Mouse (Mus musculus) embryonic facial prominence, embryonic 11.5 days (tissue): ENCODE measurements at regions not wholly inside any gene's neighbourhood (a gene's known extent, or its start where the extent isn't known, plus 50 kb on each side); places are given as distances from the start of the nearest gene placed in this dataset.

Experiments used
- ATAC-seq: fragments of 200-750 bp; cut with Nextera tagmentation; replicated peaks from 2 replicates; pipeline ENCODE4 v1.8.0; 2017; ENCODE audit warnings: low read depth; ENCODE audit not compliant: insufficient number of reproducible peaks, low FRiP score, low TSS enrichment
- DNase-seq: peaks from one replicate; pipeline ENCODE4 v3.0.0-alpha.2; 2015; ENCODE audit warnings: low spot score
- H3K27ac ChIP-seq: fragments of 300-500 bp; sonication (generic); replicated peaks from 2 replicates; pipeline ENCODE4 v1.5.1; 2014; ENCODE audit warnings: mild to moderate bottlenecking, low read depth, low read length, control low read depth
- H3K27me3 ChIP-seq: fragments of 300-500 bp; sonication (generic); 2 replicates; pipeline ENCODE4 v1.6.1; 2014; ENCODE audit warnings: mild to moderate bottlenecking, low read length, moderate library complexity, mixed read lengths; ENCODE audit not compliant: control insufficient read depth, insufficient read depth
- H3K36me3 ChIP-seq: fragments of 300-500 bp; sonication (generic); replicated peaks from 2 replicates; pipeline ENCODE4 v1.6.1; 2014; ENCODE audit warnings: low read depth, mild to moderate bottlenecking, low read length, moderate library complexity, mixed read lengths; ENCODE audit not compliant: control insufficient read depth, insufficient read depth
- H3K4me1 ChIP-seq: fragments of 300-500 bp; sonication (generic); 2 replicates; pipeline ENCODE4 v1.6.1; 2014; ENCODE audit warnings: low read length, mixed read lengths; ENCODE audit not compliant: control insufficient read depth, insufficient read depth
- H3K4me2 ChIP-seq: fragments of 300-500 bp; sonication (generic); 2 replicates; pipeline ENCODE4 v1.6.1; 2014; ENCODE audit warnings: low read depth, mild to moderate bottlenecking, control low read depth, low read length, moderate library complexity
- H3K4me3 ChIP-seq: fragments of 300-500 bp; sonication (generic); 2 replicates; pipeline ENCODE4 v1.5.1; 2014; ENCODE audit warnings: low read depth, low read length, control low read depth
- H3K9ac ChIP-seq: fragments of 300-500 bp; sonication (generic); replicated peaks from 2 replicates; pipeline ENCODE4 v1.6.1; 2014; ENCODE audit warnings: mild to moderate bottlenecking, control low read depth, low read length
- H3K9me3 ChIP-seq: fragments of 300-500 bp; sonication (generic); replicated peaks from 2 replicates; pipeline ENCODE4 v1.6.1; 2016; ENCODE audit warnings: mild to moderate bottlenecking, low read length, inconsistent platforms, mixed read lengths; ENCODE audit not compliant: control insufficient read depth
- WGBS: fragments of 180-500 bp; shearing (Covaris S2); extraction: QIAGEN DNeasy Blood & Tissue Kit; methylation state at CpG from one replicate; pipeline ENCODE4 v1.1.7; 2014; 5-methylcytosine and 5-hydroxymethylcytosine counted together

DNA sequence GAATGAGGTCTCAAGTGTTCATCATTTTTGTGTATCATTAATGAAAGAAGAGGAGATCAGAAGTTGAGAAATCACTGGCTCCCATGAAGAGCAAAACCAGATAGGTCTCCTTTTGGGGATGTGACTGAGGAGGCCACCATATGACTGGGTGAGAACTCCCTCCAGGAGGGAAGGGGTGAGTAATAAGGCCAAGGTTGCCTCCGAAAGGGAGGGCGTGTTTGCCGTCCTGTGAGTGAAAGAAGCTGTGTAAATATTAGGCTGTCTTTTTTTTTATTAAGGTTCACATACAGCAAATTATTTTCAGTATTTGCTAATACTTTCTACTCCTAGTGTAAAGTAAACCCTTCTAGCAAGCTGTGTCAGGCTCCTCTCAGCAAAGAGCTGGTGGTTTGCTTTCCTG is 116.7 kb upstream of the Pik3r1 start:
- H3K4me2 ChIP-seq = no peak overlapping the region
- ATAC-seq (no peak), DNase-seq (no peak)
- H3K36me3 ChIP-seq = no peaks in the 10 kb centered on the region
- no peak overlapping the region for H3K9ac ChIP-seq
- H3K27ac ChIP-seq = no peak overlapping the region
- 84% methylated on average over 3 of the region's 3 CpGs for WGBS
- no peaks in the 10 kb centered on the region for H3K9me3 ChIP-seq
- H3K27me3 ChIP-seq = no peaks in the 10 kb centered on the region
- no peak overlapping the region for H3K4me3 ChIP-seq
- no peaks in the 10 kb centered on the region for H3K4me1 ChIP-seq

DNA sequence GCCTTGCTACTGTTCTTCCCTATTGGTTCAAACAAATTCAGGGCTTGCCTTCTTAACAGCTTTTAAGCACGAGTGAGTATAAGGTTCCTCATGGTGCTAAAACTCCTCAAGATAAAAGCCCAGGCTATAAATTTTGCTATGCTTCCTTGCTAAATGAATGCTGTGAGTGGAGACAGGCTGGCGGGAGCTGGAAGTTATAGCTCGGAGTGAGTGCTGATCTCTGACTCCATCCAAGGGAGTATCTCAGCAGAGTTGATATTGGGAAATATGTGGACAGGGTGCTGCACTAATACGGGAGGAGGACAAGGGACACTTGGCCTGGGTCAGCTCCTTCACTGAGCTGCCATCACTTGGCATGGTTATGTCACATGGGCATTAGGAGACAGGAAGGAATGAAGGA is 123.5 kb upstream of the Pik3r1 start:
- no peak for ATAC-seq

DNA sequence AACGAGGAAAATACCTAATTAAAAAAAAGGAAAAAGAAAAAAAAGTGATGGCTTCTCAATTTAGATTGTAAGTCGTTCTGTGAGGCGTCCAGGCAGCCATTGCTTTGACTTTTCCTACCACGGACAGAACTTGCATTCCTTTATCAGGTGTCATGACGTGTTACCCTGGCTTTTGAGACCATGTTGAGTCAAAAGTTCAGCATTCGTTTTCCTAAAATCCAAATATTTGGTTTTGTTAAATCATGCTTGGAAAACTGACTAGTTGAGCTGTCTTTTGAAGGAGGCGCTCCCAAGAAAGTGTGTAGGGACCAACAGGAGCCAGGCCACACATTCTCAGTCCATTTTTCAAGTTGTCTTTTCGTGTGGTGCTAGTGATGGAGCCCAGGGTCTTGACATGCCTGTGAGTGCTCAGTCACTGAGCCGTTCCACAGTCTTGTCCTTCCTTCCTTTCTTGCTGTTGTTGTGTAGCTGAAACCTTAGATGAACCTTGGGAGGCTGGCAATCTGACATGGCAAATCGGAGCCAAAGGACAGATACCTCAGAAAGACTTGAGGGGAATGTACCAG is 125.1 kb upstream of the Pik3r1 start:
- no peaks in the 10 kb centered on the region for H3K4me1 ChIP-seq
- H3K9me3 ChIP-seq = no peaks in the 10 kb centered on the region
- DNase-seq (no peak), ATAC-seq (no peak)
- no peak overlapping the region for H3K4me3 ChIP-seq
- H3K36me3 ChIP-seq = no peaks in the 10 kb centered on the region
- no peak overlapping the region for H3K9ac ChIP-seq
- no peaks in the 10 kb centered on the region for H3K27me3 ChIP-seq
- H3K4me2 ChIP-seq = no peak overlapping the region
- 83% methylated on average over 10 of the region's 10 CpGs for WGBS
- no peak overlapping the region for H3K27ac ChIP-seq

More for the DNA sequence above, 123.5 kb upstream of the Pik3r1 start:
- no peak overlapping the region for H3K4me2 ChIP-seq
- H3K4me3 ChIP-seq = no peak overlapping the region
- no peaks in the 10 kb centered on the region for H3K4me1 ChIP-seq
- H3K9me3 ChIP-seq = no peaks in the 10 kb centered on the region
- no peak overlapping the region for H3K9ac ChIP-seq
- no peaks in the 10 kb centered on the region for H3K36me3 ChIP-seq
- WGBS = 79% methylated on average over 4 of the region's 4 CpGs
- DNase-seq = no peak
- no peaks in the 10 kb centered on the region for H3K27me3 ChIP-seq
- no peak overlapping the region for H3K27ac ChIP-seq

DNA sequence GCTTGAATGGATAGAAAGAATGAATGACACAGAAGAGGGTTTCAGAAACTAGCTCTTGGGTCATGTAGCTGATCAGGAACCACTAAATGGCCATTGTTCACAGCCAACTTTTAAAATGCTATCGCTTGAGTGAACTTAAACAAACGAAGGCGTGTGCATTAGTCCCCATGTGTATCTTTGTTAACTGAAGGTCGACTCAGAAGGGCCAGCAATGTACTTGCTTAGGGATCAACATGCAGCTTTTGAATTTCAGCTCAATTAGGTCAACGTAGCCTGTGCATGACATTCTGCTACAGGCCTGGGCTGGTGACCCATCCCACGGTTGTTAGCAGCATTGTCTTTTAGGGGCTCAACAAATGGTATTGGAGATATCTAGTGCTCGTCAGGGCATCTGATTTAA is 127.1 kb upstream of the Pik3r1 start:
- no peak overlapping the region for H3K9ac ChIP-seq
- no peaks in the 10 kb centered on the region for H3K36me3 ChIP-seq
- no peaks in the 10 kb centered on the region for H3K27me3 ChIP-seq
- WGBS = 62% methylated on average over 7 of the region's 7 CpGs
- no peaks in the 10 kb centered on the region for H3K4me1 ChIP-seq
- DNase-seq (no peak), ATAC-seq (no peak)
- H3K27ac ChIP-seq = no peak overlapping the region
- H3K9me3 ChIP-seq = no peaks in the 10 kb centered on the region
- H3K4me3 ChIP-seq = no peak overlapping the region
- H3K4me2 ChIP-seq = no peak overlapping the region

DNA sequence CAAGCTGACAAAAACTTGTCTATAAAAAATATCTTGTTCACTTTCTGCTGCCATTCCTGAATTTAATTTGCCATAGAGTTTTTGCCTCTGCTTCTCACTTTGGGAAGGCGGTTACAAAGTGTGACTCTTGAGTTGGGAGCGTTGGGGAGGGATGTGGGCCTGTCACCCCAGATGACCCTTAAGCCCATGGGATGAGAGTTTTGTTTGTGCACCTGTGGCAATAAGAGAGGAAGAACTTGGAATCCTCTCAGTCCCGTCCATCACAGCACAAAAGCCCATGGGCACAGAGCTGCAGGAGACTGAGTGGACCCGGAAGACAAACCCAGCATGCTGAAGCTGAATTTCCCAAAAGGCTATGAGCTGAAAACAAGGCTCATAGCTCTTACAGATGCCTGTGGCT is 127.7 kb upstream of the Pik3r1 start:
- no peaks in the 10 kb centered on the region for H3K4me1 ChIP-seq
- H3K9ac ChIP-seq = no peak overlapping the region
- no peaks in the 10 kb centered on the region for H3K27me3 ChIP-seq
- H3K4me3 ChIP-seq = no peak overlapping the region
- H3K9me3 ChIP-seq = no peaks in the 10 kb centered on the region
- WGBS = 46% methylated on average over 4 of the region's 4 CpGs
- DNase-seq (no peak), ATAC-seq (no peak)
- H3K27ac ChIP-seq = no peak overlapping the region; the same call in 1 of the 2 replicates
- no peaks in the 10 kb centered on the region for H3K36me3 ChIP-seq
- no peak overlapping the region for H3K4me2 ChIP-seq

DNA sequence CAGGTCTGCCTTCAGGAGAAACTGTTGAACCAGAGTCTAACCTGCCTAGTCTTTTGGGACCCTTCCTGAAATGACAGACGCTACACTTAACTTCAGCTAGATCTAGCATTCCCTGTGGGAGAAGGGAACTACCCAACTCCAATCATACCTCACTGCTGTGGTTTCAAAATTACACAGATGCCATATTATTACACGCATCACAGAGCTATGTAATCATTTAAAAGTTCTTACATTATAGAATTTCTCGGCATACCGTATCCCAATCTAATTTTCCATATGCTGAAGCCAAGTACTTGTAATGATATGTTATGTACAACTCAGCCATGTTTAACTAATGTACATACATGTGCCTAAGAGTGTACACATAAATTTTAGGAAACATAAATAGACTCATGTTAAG is 128.9 kb upstream of the Pik3r1 start:
- H3K9me3 ChIP-seq = no peaks in the 10 kb centered on the region
- WGBS = 88% methylated on average over 4 of the region's 4 CpGs
- H3K27ac ChIP-seq = no peak overlapping the region
- no peaks in the 10 kb centered on the region for H3K4me1 ChIP-seq
- H3K36me3 ChIP-seq = no peaks in the 10 kb centered on the region
- ATAC-seq (no peak), DNase-seq (no peak)
- no peak overlapping the region for H3K4me3 ChIP-seq
- no peaks in the 10 kb centered on the region for H3K27me3 ChIP-seq
- no peak overlapping the region for H3K4me2 ChIP-seq
- no peak overlapping the region for H3K9ac ChIP-seq

DNA sequence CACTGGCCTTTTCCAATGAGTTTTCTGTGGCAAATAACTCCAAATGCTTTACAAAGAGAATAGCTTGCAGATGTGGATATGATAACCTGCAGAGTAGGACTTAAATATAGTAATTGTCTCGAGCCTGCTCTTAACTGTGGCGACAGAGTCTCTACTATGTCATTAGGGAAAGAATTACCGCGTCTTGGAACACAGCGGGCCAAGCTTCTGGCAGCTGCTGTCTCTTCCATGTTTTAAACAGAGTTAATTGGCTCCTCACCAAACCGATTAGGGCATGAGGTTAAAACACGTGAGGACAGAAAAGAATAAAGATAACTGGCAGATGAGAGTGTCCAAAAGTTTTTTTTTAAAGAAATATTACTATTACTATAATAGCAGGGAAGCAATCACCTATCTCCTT is 134.2 kb upstream of the Pik3r1 start:
- H3K9me3 ChIP-seq = no peaks in the 10 kb centered on the region
- no peak overlapping the region for H3K4me3 ChIP-seq
- 53% methylated on average over 7 of the region's 7 CpGs for WGBS
- H3K36me3 ChIP-seq = no peaks in the 10 kb centered on the region
- H3K27me3 ChIP-seq = no peaks in the 10 kb centered on the region
- ATAC-seq = no peak
- H3K9ac ChIP-seq = no peak overlapping the region
- DNase-seq = no peak
- H3K4me2 ChIP-seq = no peak overlapping the region
- H3K4me1 ChIP-seq = no peaks in the 10 kb centered on the region
- no peak overlapping the region for H3K27ac ChIP-seq

DNA sequence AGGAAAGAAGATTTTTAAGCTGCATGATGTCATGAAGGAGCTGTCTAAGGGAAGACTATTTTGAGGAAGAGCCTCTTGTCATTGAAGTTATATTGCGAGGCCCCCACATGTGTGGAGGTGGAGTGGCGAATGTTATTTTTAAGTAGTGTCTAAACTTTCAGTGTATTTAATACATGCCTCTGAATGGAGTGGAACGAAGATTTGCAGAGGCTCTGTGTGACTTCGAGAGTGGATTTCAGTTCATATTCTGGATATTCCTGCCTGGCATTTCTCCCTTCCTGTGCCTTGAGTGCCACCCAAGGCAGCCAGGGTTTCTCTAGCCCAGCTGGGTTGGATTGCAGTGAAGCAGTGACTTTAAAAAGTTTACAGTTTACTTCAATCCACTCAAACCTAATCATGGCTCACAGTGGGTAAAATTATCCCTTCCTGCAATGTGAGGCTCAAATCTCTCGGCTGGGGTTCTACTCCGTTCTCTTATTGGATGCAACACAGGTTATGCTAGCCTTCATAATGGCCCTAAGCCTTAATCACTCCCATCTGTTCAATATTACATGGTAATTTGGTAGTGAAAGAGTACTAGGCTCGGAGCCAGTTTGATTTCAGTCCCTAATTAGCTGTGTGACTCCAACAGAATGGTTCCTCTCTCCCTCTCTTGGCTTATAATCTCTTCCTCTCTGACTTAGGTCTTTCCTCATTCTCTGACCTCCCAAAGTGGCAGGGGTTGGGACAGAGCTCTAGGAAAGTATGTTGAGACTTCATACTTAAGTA is 138.1 kb upstream of the Pik3r1 start:
- Histone ChIP-seq H3K9me3 (no peaks in the 10 kb centered on the region), H3K4me1 (no peaks in the 10 kb centered on the region), H3K9ac (no peak overlapping the region), H3K27ac (no peak overlapping the region), H3K36me3 (no peaks in the 10 kb centered on the region), H3K4me2 (no peak overlapping the region), H3K27me3 (no peaks in the 10 kb centered on the region), H3K4me3 (no peak overlapping the region)
- DNase-seq (peak; percentile 85), ATAC-seq (peak; percentile 88)
- 63% methylated on average over 7 of the region's 7 CpGs for WGBS
